Mouse (Mus musculus): ENCODE data around the gene Scimp.

Scimp gene

GRCm38 (mm10) chr11:70812365-70812764 is at the start of gene Scimp:
TSS of gene Scimp (minus strand) at chr11:70812586.
- no peak for DNase-seq (ENCODE audit: low spot score)

GRCm38 (mm10) chr11:70860371-70860770 is 48.0 kb upstream of the Scimp start:
- no peak for DNase-seq (ENCODE audit: low spot score)

- DNase-seq (ENCODE audit: low spot score) = no peak
Observed at GRCm38 (mm10) chr11:70846029-70846428, 33.6 kb upstream of the Scimp start.

- no peak for DNase-seq (ENCODE audit: low spot score)
Observed at GRCm38 (mm10) chr11:70845457-70845978, 33.1 kb upstream of the Scimp start.

- peak; percentile 97 for DNase-seq (ENCODE audit: low spot score)
Observed at GRCm38 (mm10) chr11:70844559-70845456, 32.4 kb upstream of the Scimp start, which contains the start of gene Rabep1. TSS of gene Rabep1 (plus strand) at chr11:70844778.

- DNase-seq (ENCODE audit: low spot score) = no peak
Observed at GRCm38 (mm10) chr11:70843701-70844551, 31.5 kb upstream of the Scimp start.

GRCm38 (mm10) chr11:70842983-70843382 is 30.6 kb upstream of the Scimp start:
- DNase-seq (ENCODE audit: low spot score) = peak; percentile 75

GRCm38 (mm10) chr11:70838610-70839009 is 26.2 kb upstream of the Scimp start:
- DNase-seq (ENCODE audit: low spot score) = no peak

GRCm38 (mm10) chr11:70837031-70837430 is 24.6 kb upstream of the Scimp start:
- DNase-seq (ENCODE audit: low spot score) = no peak

- no peak for DNase-seq (ENCODE audit: low spot score)
Observed at GRCm38 (mm10) chr11:70835381-70835831, 23.0 kb upstream of the Scimp start.

GRCm38 (mm10) chr11:70833831-70834230 is 21.4 kb upstream of the Scimp start:
- DNase-seq (ENCODE audit: low spot score) = no peak

GRCm38 (mm10) chr11:70833408-70833807 is 21.0 kb upstream of the Scimp start:
- DNase-seq (ENCODE audit: low spot score) = no peak

GRCm38 (mm10) chr11:70831201-70831600 is 18.8 kb upstream of the Scimp start:
- DNase-seq (ENCODE audit: low spot score) = no peak

GRCm38 (mm10) chr11:70828975-70829615 is 16.7 kb upstream of the Scimp start:
- peak; percentile 64 for DNase-seq (ENCODE audit: low spot score)

GRCm38 (mm10) chr11:70826207-70826606 is 13.8 kb upstream of the Scimp start:
- no peak for DNase-seq (ENCODE audit: low spot score)

GRCm38 (mm10) chr11:70821728-70822591 is 9.6 kb upstream of the Scimp start:
- DNase-seq (ENCODE audit: low spot score) = peak; percentile 80

GRCm38 (mm10) chr11:70820120-70820519 is 7.7 kb upstream of the Scimp start:
- DNase-seq (ENCODE audit: low spot score) = no peak

GRCm38 (mm10) chr11:70816770-70817169 is 4.4 kb upstream of the Scimp start:
- no peak for DNase-seq (ENCODE audit: low spot score)

GRCm38 (mm10) chr11:70815498-70816078 is 3.2 kb upstream of the Scimp start:
- DNase-seq (ENCODE audit: low spot score) = peak; percentile 55

- DNase-seq (ENCODE audit: low spot score) = no peak
Observed at GRCm38 (mm10) chr11:70815071-70815470, 2.7 kb upstream of the Scimp start.

Measured in yolk sac, embryonic 10.5 days (tissue).